Mouse (Mus musculus) E14TG2a.4 (cell line): Measurements from ENCODE around the gene Snrk.
A peak's percentile ranks its signal among the peaks of the same experiment; 100 is the strongest.

Experiments
- H3K27me3 ChIP-seq: 2 replicates; pipeline ENCODE4 v1.6.1; 2014; ENCODE audit warnings: low read length, control low read depth; ENCODE audit not compliant: insufficient read depth
- H3K36me3 ChIP-seq: 2 replicates; pipeline ENCODE4 v1.6.1; 2014; ENCODE audit warnings: low read length, control low read depth; ENCODE audit not compliant: insufficient read depth
- H3K4me1 ChIP-seq: replicated peaks from 2 replicates; pipeline ENCODE4 v1.6.1; 2014; ENCODE audit warnings: low read depth, low read length, control low read depth
- H3K4me3 ChIP-seq: replicated peaks from 2 replicates; pipeline ENCODE4 v1.5.1; 2014; ENCODE audit warnings: mild to moderate bottlenecking, low read length
- H3K9me3 ChIP-seq: 2 replicates; pipeline ENCODE4 v1.6.1; 2014; ENCODE audit warnings: low read length, control low read depth
- CTCF ChIP-seq: conservative IDR thresholded peaks from 2 replicates; pipeline ENCODE4 v1.5.1; 2014; ENCODE audit warnings: low read length
- NANOG ChIP-seq: IDR thresholded peaks from 2 replicates; pipeline ENCODE4 v1.6.1; 2014; ENCODE audit warnings: borderline replicate concordance, low read length, mixed read lengths
- POU5F1 ChIP-seq: IDR thresholded peaks from 2 replicates; pipeline ENCODE4 v1.6.1; 2014; ENCODE audit warnings: low read length, borderline replicate concordance

Snrk gene

DNA sequence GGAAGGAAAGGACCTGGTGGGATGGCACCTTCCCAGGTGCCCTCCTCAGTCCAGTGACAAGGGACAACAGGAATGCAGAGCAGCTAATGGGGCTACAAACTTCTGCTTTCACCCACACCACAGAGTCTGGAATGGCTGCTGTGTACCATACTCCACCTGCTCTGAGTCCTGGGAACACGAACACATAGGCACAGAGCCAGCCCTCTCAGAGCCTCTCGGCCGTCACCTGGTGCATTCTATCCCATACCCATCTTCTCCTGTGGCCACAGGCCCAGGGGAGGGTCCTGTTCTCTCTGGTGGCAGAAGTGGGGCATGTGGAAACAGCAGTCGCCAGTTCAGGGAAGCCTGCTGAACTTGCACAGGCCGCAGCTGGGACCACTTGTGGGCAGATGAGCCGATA is 57.7 kb downstream of the Snrk start:
- TF ChIP-seq NANOG (no peak), CTCF (no peak), POU5F1 (no peak)
- Histone ChIP-seq H3K9me3 (no peaks in the 10 kb centered on the region), H3K27me3 (no peaks in the 10 kb centered on the region), H3K4me1 (no peaks in the 10 kb centered on the region), H3K36me3 (no peaks in the 10 kb centered on the region), H3K4me3 (no peak overlapping the region)

DNA sequence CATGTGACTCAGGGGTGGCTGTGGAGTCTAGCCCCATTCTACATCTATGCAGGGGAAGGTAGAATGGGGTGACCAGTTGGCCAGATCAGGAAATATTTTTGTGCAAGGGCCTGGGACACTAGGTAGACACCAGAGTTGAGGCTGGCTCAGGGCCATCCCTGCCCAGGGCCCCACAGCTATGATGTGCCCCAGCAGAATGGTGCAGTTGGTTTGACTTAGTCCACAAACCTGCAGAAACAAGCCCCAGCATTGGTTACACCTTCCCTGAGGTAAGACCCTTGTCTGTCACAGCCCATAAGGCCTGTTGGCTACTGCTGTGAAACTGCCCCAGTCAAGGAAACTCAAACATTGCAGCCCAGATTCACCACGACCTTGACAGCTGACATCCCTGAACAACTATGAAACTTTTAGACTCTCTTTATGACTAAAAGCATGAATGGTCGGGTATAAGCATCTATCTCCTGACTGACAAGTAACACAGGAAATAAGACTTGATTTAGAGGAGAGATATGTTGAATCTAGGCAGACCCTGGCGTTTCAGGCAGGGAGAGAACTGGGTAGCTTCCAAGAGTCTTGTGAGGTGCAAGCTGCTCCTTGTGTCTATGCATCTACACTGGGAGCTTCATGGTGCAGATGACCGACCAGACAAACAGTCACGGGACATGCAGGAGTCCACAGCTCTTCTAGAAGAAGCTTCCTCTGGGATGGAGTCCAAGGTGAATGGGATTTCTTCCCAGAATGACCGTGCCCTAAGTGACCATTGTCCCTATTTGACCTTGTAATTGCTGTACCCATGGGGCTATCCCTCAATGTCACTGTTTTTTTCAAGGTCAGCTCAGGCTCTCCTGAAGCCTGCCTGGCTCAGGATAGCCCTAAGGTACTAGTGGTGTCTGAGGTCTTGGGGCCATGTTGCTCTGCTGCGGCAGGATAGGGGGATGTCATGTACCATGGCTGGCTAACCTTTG is 60.5 kb downstream of the Snrk start:
- Histone ChIP-seq H3K36me3 (no peaks in the 10 kb centered on the region), H3K9me3 (no peaks in the 10 kb centered on the region), H3K27me3 (no peaks in the 10 kb centered on the region), H3K4me3 (no peak overlapping the region), H3K4me1 (no peaks in the 10 kb centered on the region)
- TF ChIP-seq POU5F1: no peak
- TF ChIP-seq CTCF: no peak
- TF ChIP-seq NANOG: no peak

DNA sequence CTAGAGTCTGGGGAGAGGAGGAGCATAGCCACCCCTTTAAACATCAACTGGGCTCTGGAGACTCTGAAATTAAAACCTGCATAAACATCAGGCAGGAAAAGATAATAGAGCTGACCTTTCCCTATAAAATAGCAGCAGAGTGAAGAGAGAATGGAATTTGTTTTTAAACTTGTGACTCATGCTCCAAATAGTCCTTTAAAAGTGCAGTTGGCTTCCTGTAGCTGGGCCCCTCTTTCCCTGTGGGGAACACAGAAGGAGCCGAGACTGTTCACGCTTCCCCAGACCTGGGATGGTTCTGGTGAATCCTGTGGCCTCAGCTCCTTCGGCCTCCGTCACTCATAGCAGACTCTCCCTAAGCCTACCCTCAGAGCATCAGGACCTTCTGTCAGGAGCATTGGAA is 61.4 kb downstream of the Snrk start:
- no peaks in the 10 kb centered on the region for H3K4me1 ChIP-seq
- H3K36me3 ChIP-seq: no peaks in the 10 kb centered on the region
- no peak overlapping the region for H3K4me3 ChIP-seq
- H3K9me3 ChIP-seq: no peaks in the 10 kb centered on the region
- TF ChIP-seq NANOG (no peak), POU5F1 (no peak), CTCF (no peak)
- H3K27me3 ChIP-seq: no peaks in the 10 kb centered on the region

DNA sequence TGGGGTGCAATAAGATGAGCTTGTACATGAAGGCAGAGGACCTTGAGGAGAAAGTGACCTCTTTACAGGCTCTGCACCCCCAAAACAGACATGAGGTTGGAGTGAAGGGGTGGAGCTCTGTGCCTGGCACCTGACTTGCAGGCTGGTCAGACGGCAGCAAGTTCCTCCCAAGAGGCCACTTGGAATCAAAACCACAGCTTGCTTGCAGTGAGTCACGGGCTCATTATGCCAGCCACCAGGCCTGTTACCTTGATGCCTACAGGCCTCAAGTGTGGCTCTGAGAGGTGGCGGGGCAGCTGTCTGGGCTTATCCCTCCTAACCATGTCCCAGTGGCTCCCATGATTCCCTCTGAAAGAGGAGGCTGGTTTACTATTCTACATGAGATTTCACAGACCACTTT is 63.0 kb downstream of the Snrk start:
- Histone ChIP-seq H3K36me3 (no peaks in the 10 kb centered on the region), H3K4me3 (no peak overlapping the region), H3K9me3 (no peaks in the 10 kb centered on the region), H3K4me1 (no peaks in the 10 kb centered on the region), H3K27me3 (no peaks in the 10 kb centered on the region)
- no peak for TF ChIP-seq NANOG
- no peak for TF ChIP-seq CTCF
- no peak for TF ChIP-seq POU5F1

DNA sequence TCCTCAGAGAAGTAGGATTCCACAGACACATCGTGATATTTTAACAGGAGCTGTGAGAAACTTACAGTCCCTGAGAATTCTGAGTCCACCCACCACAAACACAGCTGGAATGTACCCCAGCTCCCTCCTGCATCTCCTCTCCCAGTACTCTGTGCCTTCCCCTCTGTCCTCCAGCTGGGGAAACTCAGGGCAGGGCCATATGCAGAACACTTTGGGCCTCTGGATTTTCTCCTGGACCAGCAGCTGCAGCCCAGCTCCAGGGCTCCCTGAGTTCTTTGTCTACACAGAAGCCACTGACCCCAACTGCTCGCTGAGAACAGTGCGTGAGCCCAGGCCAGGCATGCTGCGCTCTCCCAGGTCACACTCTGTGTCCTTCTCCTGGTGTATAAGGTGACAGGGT is 66.0 kb downstream of the Snrk start:
- H3K4me3 ChIP-seq: no peak overlapping the region
- no peaks in the 10 kb centered on the region for H3K9me3 ChIP-seq
- H3K4me1 ChIP-seq: no peaks in the 10 kb centered on the region
- TF ChIP-seq NANOG (no peak), CTCF (no peak), POU5F1 (no peak)
- H3K27me3 ChIP-seq: no peaks in the 10 kb centered on the region
- H3K36me3 ChIP-seq: no peaks in the 10 kb centered on the region

DNA sequence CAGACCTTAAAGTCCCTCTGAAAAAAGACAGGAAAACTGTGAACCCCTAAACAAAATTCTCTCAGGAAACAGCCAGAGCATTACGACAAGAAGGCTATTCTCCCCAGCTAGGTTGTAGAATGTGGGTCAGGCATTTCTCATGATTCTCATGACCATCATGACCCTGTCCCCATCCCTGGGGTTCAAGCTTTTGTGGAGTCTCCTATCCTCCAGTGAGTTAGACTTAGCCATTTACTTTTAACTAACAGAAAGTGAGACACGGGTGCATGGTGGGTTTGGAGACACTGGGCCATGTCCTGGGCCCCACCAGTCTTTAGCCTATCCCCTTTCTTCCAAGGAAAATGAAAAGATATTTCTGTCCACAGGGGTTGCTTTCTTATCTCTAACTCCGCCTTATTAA is 67.3 kb downstream of the Snrk start:
- no peaks in the 10 kb centered on the region for H3K36me3 ChIP-seq
- H3K4me1 ChIP-seq: no peaks in the 10 kb centered on the region
- no peaks in the 10 kb centered on the region for H3K27me3 ChIP-seq
- H3K4me3 ChIP-seq: no peak overlapping the region
- no peaks in the 10 kb centered on the region for H3K9me3 ChIP-seq
- TF ChIP-seq CTCF (no peak), POU5F1 (no peak), NANOG (no peak)

DNA sequence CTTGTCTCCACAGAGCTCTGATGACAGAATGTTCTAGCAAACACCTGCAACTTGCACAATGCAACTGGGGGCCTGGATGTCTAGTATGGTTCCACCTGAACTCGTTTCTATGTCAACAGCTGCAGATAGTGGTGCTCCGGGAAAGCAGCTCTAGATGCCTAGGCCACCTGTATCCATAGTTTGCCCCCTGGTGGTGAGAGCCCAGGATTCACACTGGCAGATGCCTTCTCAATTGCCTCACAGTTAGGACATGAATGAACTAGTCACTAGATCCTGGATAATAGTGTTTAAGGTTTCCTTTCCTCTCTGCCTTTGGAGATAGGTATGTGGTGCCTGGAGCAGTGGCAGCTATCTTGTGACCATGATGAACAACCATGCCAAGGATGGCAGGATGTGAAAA is 68.0 kb downstream of the Snrk start:
- H3K9me3 ChIP-seq: no peaks in the 10 kb centered on the region
- TF ChIP-seq POU5F1 (no peak), NANOG (no peak), CTCF (peak; percentile 50)
- H3K4me3 ChIP-seq: no peak overlapping the region
- no peaks in the 10 kb centered on the region for H3K27me3 ChIP-seq
- H3K4me1 ChIP-seq: no peaks in the 10 kb centered on the region
- no peaks in the 10 kb centered on the region for H3K36me3 ChIP-seq

DNA sequence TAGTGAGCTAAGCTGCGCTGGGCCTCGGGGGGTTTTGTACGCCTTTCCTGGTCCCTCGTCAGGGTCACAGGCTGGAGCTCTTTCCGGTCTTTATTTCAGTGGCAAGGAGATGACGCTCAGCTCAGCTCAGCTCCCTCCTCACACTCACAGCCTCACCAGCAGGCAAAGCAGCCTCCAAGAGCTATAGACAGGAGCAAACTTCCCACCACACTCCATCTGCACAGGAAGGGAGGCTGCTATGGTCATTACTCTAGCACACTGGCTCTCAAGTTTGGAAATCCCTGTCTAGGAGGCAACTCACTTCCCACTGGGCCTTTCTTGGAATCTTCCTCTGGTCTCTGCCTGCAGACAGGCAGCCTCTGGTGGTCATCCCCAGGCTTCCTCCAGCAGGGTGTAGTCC is 68.9 kb downstream of the Snrk start:
- no peaks in the 10 kb centered on the region for H3K36me3 ChIP-seq
- no peak overlapping the region for H3K4me3 ChIP-seq
- TF ChIP-seq CTCF (no peak), NANOG (no peak), POU5F1 (no peak)
- H3K27me3 ChIP-seq: no peaks in the 10 kb centered on the region
- H3K4me1 ChIP-seq: no peaks in the 10 kb centered on the region
- no peaks in the 10 kb centered on the region for H3K9me3 ChIP-seq
